Mouse (Mus musculus): ENCODE data around the gene Rgs6.

The Rgs6 gene

GRCm38 (mm10) chr12:83146917-83147316 is 558.8 kb downstream of the Rgs6 start:
- in situ Hi-C loops (cut with MboI; ENCODE audit: unreplicated experiment in 2 of 2) = no loop called here

GRCm38 (mm10) chr12:83150030-83150429 is 561.9 kb downstream of the Rgs6 start:
- in situ Hi-C loops (cut with MboI; ENCODE audit: unreplicated experiment in 2 of 2) = no loop called here

GRCm38 (mm10) chr12:83150813-83151212 is 562.7 kb downstream of the Rgs6 start:
- in situ Hi-C loops (cut with MboI; ENCODE audit: unreplicated experiment in 2 of 2) = no loop called here

- in situ Hi-C loops (cut with MboI; ENCODE audit: unreplicated experiment in 2 of 2) = no loop called here
Observed at GRCm38 (mm10) chr12:83151474-83151873, 563.4 kb downstream of the Rgs6 start.

GRCm38 (mm10) chr12:83160211-83160610 is 572.1 kb downstream of the Rgs6 start:
- in situ Hi-C loops (cut with MboI; ENCODE audit: unreplicated experiment in 2 of 2) = no loop called here

GRCm38 (mm10) chr12:83160700-83161099 is 572.6 kb downstream of the Rgs6 start:
- in situ Hi-C loops (cut with MboI; ENCODE audit: unreplicated experiment in 2 of 2) = no loop called here

- in situ Hi-C loops (cut with MboI; ENCODE audit: unreplicated experiment in 2 of 2) = no loop called here
Observed at GRCm38 (mm10) chr12:83163721-83164120, 575.6 kb downstream of the Rgs6 start.

- in situ Hi-C loops (cut with MboI; ENCODE audit: unreplicated experiment in 2 of 2) = no loop called here
Observed at GRCm38 (mm10) chr12:83165058-83165457, 577.0 kb downstream of the Rgs6 start.

GRCm38 (mm10) chr12:83168310-83168709 is 580.2 kb downstream of the Rgs6 start:
- in situ Hi-C loops (cut with MboI; ENCODE audit: unreplicated experiment in 2 of 2) = no loop called here

GRCm38 (mm10) chr12:83169495-83170209 is 581.6 kb downstream of the Rgs6 start:
- in situ Hi-C loops (cut with MboI; ENCODE audit: unreplicated experiment in 2 of 2) = no loop called here

GRCm38 (mm10) chr12:83178770-83179169 is 590.7 kb downstream of the Rgs6 start:
- in situ Hi-C loops (cut with MboI; ENCODE audit: unreplicated experiment in 2 of 2) = no loop called here

- in situ Hi-C loops (cut with MboI; ENCODE audit: unreplicated experiment in 2 of 2) = no loop called here
Observed at GRCm38 (mm10) chr12:83179860-83180259, 591.8 kb downstream of the Rgs6 start.

- in situ Hi-C loops (cut with MboI; ENCODE audit: unreplicated experiment in 2 of 2) = no loop called here
Observed at GRCm38 (mm10) chr12:83180561-83180960, 592.5 kb downstream of the Rgs6 start.

- in situ Hi-C loops (cut with MboI; ENCODE audit: unreplicated experiment in 2 of 2) = no loop called here
Observed at GRCm38 (mm10) chr12:83201674-83202073, 613.6 kb downstream of the Rgs6 start.

GRCm38 (mm10) chr12:83204361-83204760 is 616.3 kb downstream of the Rgs6 start:
- in situ Hi-C loops (cut with MboI; ENCODE audit: unreplicated experiment in 2 of 2) = no loop called here

GRCm38 (mm10) chr12:83206866-83207265 is 618.8 kb downstream of the Rgs6 start:
- in situ Hi-C loops (cut with MboI; ENCODE audit: unreplicated experiment in 2 of 2) = no loop called here

- in situ Hi-C loops (cut with MboI; ENCODE audit: unreplicated experiment in 2 of 2) = no loop called here
Observed at GRCm38 (mm10) chr12:83207481-83207880, 619.4 kb downstream of the Rgs6 start.

- in situ Hi-C loops (cut with MboI; ENCODE audit: unreplicated experiment in 2 of 2) = no loop called here
Observed at GRCm38 (mm10) chr12:83208011-83208410, 619.9 kb downstream of the Rgs6 start.

GRCm38 (mm10) chr12:83208841-83209240 is 620.7 kb downstream of the Rgs6 start:
- in situ Hi-C loops (cut with MboI; ENCODE audit: unreplicated experiment in 2 of 2) = no loop called here

- in situ Hi-C loops (cut with MboI; ENCODE audit: unreplicated experiment in 2 of 2) = no loop called here
Observed at GRCm38 (mm10) chr12:83209461-83209860, 621.4 kb downstream of the Rgs6 start.

- in situ Hi-C loops (cut with MboI; ENCODE audit: unreplicated experiment in 2 of 2) = no loop called here
Observed at GRCm38 (mm10) chr12:83210294-83210693, 622.2 kb downstream of the Rgs6 start.

- in situ Hi-C loops (cut with MboI; ENCODE audit: unreplicated experiment in 2 of 2) = no loop called here
Observed at GRCm38 (mm10) chr12:83210735-83211134, 622.6 kb downstream of the Rgs6 start.

All from v-Abl transformed pro-B cells (cell line).